Mouse (Mus musculus): ENCODE measurements around the gene Tapbp.
"Not testable (repeated sequence)": the region's sequence is repeated elsewhere in the genome, so short reads cannot be mapped to it uniquely, and the experiment has no call there.

The Tapbp gene

DNA sequence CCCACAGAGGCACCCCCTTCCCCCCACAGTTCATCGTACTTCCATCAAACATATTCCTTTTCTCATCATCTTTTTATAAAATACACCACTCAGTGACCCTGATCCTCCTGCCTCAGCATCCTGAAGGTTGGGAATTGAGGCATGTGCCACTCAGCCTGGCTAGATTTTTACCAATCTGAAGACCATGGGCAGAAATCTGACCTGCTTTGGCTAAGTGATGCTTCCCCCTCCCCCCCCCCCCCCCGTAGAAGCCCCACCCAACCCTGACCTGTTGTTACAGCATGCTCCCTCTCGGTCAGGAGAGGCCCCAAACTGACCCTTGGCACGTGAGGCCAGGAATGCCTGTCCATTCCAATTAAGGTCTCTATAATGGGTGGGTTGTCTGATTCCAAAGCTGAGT, 10.9 kb upstream of the Tapbp start, which contains the start of gene Platr17:
Gene Platr17, plus strand, starts transcription at position 301 of the 400 bp plus-strand sequence.
- DNase-seq = not testable (repeated sequence)

DNA sequence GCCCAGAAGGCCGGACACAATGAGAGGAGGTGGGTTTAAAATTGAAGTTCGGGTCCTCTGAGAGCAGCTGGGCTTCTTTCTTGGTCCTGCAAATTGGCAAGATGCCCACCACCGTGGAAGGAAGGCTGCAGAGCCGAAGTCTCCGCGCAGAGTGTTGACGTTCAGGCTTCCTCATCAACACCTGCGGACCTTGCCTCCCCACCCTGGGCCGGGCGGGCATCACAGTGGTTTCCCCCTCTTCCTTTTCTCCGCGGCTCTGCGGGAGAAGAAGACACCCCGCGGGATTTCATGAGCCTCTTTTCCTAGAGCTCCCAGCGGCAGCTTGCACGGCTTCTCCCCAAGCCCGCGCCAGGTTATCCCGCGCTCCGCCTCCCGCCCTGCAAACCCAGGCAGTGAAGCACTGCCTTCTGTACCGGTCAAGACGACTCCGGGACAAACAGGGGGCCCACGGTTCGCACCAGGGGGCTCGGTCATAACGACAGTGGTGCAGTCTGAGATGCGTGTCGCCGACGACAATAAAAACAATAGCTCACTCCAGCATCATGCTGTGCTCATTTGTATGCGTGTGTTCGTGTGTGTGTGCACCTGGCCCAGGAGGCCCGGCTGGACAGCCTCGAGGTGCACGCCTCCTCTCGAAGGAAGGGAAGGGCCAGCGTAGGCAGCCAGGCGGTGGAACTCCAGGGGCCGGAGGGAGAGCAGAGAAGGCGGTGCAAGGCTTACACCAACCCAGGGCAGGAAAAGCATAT, 7.2 kb upstream of the Tapbp start:
- peak; percentile 45 to 52 for DNase-seq

DNA sequence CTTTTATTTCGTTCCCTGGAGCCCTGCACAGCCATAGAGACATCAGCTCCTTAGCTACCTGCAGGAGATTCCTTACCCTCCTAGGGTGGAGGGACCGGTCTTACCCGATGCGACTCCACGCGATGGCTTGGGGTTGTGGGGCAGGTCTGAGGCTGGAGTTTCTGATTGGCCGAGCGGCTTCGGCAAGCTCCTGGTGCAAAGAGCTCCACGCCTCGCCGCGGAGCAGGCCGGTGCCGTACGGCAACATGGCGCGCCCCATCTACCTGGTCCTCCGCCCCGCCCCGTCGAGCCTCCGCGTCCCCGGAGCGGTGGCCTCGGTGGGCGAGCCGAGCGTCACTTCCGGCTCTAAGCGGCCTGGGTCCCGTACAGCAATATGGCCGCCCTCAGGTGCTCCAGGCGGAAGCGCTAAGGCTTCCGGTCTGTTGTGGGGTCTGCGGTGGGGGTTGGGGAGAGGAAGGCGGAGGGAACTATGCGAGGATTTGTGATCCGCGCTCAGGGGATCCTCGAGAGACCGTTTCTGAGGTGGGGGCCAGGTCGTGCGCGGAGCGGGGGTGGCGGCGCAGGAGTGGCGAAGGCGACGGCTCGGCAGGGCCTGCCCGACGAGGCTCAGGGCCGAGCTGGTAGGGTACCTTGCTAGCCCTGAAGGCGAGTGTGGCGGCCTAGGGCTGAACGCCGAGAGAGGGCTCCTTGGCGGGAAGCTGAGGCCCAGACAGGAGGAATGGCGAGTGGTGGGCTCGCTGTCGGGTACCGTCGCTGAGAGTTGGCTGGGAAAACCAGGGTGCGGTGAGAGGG, 6.4 kb upstream of the Tapbp start, which contains the start of gene Daxx:
Gene Daxx, plus strand, starts transcription at position 338 of the 792 bp plus-strand sequence.
- DNase-seq = peak; percentile 98 to 99

DNA sequence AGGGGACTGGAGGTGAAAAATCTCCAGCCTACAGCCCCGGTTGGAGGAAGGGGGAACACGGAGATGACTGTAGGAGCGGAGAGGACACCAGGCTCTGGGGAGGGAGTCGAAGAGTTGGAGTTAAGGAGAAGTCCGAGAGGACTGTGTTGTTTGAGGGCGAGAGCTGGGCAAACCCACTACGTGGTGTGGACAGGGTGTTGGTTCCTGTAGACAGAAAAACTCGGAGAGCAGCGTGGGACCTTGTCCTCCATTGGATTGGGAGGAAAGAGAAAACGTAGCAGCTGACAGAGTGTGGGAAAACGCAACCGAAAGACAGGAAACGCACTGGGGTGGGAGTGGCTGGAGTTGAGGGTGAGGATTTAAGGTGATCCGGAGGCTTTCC, 5.8 kb upstream of the Tapbp start:
- DNase-seq = no peak

DNA sequence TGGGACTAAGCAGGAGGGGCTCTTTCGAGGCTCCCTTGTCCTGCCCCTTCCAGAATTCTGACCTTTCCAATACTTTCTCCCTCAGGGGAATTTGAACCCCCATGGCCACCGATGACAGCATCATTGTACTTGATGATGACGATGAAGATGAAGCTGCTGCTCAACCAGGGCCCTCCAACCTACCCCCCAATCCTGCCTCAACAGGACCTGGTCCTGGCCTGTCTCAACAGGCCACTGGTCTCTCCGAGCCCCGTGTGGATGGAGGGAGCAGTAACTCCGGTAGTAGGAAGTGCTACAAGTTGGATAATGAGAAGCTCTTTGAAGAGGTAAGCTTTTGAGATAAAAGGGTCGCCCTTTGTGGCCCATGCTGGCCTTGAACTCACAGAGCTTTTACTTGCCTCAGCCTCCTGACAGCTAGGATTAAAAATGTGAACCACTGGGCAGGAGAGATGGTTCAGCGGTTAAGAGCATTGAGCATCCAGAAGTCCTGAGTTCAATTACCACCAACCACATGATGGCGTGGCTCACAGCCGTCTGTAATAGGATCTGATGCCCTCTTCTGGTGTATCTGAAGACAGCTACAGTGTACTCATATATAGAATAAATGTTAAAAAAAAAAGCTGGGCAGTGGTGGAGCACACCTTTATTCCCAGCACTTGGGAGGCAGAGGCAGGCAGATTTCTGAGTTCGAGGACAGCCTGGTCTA, 5.2 kb upstream of the Tapbp start:
- DNase-seq = peak; percentile 42 to 53

DNA sequence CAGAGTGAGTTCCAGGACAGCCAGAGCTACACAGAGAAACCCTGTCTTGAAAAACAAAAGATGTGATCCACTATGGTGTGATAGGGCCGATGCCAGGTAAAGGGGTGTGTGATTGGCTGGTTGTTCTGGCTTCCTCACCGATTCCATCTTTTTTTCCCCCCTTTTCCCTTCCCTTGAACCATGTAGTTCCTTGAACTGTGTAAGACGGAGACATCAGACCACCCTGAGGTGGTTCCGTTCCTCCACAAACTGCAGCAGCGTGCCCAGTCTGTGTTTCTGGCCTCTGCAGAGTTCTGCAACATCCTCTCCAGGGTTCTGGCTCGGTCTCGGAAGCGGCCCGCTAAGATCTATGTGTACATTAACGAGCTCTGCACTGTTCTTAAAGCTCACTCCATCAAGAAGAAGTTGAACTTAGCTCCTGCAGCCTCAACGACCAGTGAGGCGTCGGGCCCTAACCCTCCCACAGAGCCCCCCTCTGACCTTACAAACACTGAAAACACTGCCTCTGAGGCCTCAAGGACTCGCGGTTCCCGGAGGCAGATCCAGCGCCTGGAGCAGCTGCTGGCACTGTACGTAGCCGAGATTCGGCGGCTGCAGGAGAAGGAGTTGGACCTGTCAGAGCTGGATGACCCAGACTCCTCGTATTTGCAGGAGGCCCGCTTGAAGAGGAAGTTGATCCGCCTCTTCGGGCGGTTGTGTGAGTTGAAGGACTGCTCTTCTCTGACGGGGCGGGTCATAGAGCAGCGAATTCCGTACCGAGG, 4.5 kb upstream of the Tapbp start:
- no peak for DNase-seq

DNA sequence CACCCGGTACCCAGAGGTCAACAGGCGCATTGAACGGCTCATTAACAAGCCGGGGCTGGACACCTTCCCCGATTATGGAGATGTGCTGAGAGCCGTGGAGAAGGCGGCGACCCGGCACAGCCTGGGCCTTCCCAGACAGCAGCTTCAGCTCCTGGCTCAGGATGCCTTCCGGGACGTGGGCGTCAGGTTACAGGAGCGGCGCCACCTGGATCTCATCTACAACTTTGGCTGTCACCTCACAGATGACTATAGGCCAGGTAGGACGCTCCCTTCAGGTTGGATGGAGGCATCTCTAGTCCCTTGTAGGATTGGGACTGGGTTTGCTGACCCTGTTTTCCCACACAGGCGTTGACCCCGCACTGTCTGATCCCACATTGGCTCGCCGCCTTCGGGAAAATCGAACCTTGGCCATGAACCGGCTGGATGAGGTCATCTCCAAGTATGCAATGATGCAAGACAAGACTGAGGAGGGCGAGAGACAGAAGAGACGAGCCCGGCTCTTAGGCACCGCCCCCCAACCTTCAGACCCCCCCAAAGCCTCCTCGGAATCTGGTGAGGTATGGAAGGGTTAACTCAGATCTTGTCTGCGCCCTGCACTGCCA, 3.8 kb upstream of the Tapbp start:
- DNase-seq = no peak

DNA sequence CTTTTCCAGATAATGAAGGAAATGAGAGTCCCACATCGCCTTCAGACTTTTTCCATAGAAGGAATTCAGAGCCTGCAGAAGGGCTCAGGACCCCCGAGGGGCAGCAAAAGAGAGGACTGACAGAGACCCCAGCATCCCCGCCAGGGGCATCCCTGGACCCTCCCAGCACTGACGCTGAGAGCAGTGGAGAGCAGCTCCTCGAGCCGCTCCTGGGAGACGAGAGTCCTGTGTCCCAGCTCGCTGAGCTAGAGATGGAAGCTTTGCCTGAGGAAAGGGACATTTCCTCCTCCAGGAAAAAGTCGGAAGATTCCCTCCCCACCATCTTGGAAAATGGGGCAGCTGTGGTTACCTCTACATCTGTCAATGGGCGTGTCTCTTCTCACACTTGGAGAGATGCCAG, 2.4 kb upstream of the Tapbp start:
- DNase-seq = no peak

DNA sequence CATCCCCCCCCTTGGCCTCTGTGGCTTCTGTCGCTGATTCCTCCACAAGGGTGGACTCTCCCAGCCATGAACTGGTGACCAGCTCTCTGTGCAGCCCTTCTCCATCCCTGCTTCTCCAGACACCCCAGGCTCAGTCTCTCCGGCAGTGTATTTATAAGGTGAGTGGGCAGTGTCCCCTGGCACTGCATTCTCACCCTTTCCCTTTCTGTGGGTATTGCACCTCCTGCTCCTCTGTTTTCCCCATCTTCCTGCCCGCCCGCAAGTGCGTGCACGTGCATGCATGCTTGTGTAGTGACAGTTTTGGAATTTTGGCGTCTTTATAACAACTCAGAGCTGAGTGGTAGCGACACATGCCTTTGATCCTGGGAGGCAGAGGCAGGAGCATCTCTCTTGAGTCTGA, 1.8 kb upstream of the Tapbp start:
- no peak for DNase-seq

DNA sequence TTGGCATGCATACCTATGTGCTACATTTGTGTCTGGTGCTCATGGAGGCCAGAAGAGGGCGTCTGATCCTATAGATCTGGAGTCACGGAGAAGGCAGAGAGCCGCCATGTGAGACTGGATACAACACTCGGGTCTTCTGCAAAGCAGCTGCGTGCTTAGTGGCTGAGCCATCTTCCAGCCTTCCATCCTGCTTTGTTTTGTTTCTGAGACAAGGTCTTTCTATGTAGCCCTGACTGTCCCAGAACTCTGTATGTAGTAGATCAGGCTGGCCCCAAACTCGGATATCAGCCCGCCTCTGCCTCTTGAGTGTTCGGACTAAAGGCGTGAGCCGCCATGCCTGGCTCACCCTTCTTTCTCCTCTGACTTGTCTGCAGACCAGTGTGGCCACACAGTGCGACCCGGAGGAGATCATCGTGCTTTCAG, 719 bp upstream of the Tapbp start:
- no peak for DNase-seq

DNA sequence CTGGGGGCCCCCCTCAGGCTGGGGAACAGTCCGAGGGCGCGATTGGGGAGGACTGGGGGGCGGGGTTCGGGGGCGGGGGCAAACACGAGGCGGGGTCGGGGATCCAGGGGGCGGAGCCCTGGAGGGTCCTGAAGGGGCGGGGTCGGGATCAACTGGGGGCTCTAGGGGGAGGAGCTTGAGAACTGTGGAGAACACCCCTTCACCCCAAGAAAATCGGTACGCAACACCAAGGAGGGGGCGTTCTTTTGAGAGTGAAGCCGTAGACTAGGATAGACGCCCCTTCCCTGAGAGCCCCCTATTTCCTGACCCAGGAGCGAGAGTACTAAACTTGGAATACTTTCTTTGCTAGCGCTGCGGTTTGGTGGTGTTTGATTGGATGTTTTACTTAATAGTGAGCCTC, 595 bp downstream of the Tapbp start:
- DNase-seq = no peak

DNA sequence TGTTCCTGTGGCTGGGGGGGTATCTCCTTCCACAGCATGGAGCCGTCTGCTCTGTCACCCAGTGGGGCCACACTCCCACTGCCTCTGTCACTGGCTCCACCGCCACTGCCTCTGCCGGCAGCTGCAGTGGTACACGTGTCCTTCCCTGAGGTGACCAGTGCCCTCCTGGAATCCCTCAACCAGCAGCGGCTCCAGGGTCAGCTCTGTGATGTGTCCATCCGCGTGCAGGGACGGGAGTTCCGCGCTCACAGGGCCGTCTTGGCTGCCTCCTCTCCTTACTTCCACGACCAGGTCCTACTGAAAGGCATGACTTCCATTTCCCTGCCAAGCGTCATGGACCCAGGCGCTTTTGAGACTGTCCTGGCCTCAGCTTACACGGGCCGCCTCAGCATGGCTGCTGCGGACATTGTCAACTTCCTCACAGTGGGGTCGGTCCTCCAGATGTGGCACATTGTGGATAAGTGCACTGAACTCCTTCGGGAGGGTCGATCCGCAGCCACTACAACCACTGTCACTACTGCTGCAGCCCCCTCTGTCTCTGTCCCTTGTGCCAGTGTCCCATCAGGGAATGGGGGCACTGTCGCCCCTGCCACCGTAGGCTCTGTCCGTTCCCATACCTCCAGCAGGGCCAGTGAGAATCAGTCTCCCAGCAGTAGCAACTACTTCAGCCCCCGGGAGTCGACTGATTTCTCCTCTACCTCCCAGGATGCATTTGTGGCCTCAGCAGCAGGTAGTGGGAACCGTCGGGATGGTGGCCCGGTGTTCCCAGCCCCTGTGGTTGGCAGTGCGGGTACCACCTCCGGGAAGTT, 1.4 kb downstream of the Tapbp start:
- DNase-seq = no peak

DNA sequence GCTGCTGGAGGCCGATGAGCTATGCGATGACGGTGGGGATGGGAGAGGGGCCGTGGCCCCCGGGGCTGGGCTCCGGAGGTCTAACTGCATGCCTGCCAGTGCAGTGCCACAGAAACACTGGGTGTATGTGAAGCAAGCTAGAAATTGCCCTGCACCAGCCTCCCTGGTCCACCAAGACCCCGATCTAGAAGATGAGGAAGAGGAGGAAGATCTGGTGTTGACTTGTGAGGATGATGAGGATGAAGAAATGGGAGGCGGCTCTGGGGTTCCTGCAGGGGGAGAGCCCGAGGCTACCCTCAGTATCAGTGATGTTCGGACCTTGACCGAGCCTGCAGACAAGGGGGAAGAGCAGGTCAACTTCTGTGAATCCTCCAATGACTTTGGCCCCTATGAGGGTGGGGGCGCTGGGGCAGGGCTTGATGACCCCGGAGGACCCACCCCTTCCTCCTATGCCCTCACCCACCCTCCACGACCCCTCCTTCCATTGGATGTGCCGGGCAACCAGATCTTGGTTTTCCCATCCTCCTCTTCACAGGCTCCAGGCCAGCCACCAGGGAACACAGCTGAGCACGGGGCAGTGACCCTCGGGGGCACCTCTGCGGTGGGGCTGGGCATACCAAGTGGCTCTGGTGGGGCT, 2.1 kb downstream of the Tapbp start:
- no peak for DNase-seq

DNA sequence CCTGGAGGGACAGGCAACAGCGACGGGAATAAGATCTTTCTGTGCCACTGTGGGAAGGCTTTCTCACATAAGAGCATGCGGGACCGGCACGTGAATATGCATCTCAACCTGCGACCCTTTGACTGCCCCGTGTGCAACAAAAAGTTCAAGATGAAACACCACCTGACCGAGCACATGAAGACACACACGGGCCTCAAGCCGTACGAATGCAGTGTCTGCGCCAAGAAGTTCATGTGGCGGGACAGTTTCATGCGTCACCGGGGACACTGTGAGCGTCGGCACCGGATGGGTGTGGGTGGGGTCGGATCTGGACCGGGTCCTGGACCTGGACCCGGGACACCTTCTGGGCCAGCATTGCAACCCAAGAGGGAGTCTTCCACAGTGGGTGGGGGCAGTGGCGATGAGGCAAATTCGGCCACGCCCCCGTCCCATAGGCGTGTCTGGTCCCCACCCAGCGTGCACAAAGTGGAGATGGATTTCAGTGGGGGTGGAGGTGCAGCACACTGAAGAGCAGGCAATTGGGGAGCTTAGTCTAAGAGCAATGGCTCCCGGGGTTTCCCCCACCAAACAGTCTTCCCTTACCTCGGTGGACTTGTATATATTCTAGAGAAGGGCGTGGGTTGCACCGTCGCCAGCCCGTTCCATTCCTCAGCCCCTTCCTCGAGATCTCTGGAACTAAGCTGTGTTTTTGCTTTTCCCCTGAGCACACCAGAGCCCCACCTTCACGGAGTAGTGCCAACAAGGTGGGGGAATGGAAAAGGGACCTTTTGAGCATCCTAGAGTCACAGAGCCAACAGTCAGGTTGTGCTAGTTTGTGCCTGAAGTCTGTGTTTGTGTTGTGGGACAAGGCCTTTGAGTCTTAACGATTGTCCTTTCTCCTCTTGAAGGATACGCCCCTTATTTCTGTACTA, 2.8 kb downstream of the Tapbp start:
- DNase-seq = peak in 1 of 2 experiments; percentile 29

DNA sequence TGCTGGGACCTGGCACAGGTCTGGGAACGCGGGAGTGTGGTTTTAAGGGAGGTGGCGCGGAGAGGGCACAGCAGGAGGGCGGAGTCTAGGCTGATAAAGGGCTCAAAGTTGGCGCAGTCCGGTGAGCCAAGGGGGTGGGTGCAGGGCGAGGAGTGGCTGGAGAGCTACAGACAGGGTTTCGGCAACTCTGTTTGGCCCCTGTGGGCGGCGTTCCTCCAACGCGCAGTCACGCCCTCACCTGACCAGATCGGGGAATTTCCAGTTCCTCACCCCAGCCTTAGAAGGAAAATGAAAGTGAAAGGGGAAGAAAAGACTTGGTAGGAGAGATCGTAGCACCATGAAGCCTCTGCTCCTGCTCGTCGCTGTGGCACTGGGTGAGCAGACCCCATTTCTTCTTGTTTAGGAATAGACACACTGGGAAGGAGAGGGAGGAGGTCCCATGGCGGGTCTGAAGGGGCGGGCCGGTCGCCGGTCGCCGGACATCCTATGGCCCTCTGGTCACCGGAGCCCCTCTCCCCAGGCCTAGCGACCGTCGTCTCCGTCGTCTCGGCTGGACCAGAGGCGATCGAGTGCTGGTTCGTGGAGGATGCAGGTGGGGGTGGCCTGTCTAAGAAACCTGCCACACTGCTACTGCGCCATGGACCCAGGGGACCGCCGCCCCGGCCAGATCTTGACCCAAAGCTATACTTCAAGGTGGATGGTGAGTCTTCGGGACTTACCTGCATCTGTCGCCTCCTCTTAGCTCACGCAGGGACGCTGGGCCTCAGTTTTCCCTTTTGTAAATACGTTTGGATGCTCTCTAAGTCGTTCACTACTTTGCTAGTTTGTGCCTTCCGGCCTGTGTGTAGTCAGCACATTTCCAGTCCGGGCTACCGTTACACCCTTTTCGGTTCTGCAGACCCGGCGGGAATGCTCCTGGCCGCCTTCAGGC, 3.9 kb downstream of the Tapbp start:
- DNase-seq = peak; percentile 89 to 93

DNA sequence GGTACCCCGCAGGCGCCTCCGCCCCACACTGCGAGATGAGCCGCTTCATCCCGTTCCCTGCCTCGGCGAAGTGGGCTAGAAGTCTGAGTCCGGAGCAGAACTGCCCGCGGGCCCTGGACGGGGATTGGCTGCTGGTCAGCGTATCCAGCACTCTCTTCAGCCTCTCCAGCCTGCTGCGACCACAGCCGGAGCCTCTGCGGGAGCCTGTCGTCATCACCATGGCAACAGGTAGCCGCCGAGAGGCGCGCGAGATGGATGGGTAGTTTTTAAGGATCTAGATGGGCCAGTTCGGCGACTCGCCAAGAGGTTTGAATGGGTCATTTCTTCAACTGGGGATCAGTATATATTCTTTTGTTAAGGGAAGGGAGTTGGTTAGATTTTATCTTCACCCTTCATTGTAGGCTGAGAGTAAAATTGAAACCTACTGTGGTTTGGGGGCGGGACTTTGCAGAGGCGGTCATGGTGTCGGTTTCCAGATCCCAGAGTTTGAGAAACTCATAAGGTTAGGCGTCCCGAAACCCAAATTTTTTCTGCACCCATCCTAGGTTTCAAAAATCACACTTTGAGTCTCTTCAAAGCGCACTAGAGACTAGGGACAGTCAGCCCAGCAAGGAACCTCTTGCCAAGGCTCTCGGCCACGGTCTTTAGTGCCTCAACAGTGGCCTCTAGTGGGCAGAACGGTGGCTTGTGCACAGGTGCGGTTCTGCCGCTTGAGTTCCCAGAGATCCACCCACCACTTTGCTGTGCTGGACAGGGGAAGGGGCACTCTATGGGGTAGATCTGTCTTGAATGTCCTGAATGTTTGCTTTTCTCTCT, 4.8 kb downstream of the Tapbp start:
- peak; percentile 90 to 91 for DNase-seq

DNA sequence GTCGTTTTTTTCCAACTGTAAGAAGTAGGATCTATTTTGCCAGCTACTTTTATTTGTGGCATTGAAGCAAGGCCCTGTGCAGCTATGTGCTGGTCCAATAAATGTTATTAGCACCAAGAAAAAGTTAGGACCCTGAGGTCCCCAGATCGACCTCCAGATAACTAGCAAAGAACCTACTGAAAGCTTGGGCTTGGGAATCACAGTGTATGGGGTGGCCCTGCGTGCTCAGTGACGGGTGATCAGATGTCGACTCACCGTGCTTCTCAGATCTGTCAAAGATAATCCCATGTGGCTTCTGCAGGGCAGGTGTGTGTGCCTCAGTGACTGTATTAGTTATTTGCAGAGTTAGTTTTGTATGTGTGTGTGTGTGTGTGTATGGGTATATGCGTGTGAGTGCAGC, 5.7 kb downstream of the Tapbp start:
- no peak for DNase-seq
